ENCODE assay signal across 10 mouse cellular contexts in genomic region chr2:110663329-110663728, GRCm38 (mm10). TPM values are rescaled to one million over a fixed set of nuclear protein-coding genes. Genes with fewer than 3 reads are reported as not detected.
A peak's percentile ranks its signal among the peaks of the same experiment; 100 is the strongest.
DNase-seq lines count a peak whose midpoint lies in the region; ATAC-seq and TF ChIP-seq lines count a peak whose summit lies in the region.
"Had no signal": no experiment of that assay in that cellular context is flagged by ENCODE, and none has a peak within 500 bp of the region (broad histone marks: within the 10 kb centered on the region; RNA-seq: fewer than 3 reads in every experiment).

No protein-coding gene starts in this region.

- no peak for ATAC-seq in Patski

- CTCF ChIA-PET in Patski (lab: Charles Lee): interaction anchor here (1.0 to 1.9 kb wide), 2 partner anchors 9 to 39 kb away, joined by 3 read pairs; no protein-coding TSS in a partner anchor

- POLR2A ChIA-PET in Patski (lab: Charles Lee): no interaction called here

- DNase-seq in cerebellum, postnatal 14 days: peak; percentile 4 to 58
- no peak for DNase-seq in cerebellum, postnatal 25 days
- DNase-seq in left cerebral cortex, adult 11 months (ENCODE audit: low spot score): peak; percentile 62
- no peak for DNase-seq in left cerebral cortex, adult 18-20 months (ENCODE audit: low spot score in 2 of 2)
- peak; percentile 1 for DNase-seq in Patski (ENCODE audit: low read depth, low spot score)
- peak; percentile 45 for DNase-seq in mesoderm, embryonic 11.5 days (ENCODE audit: low read depth, low spot score)
- no peak for DNase-seq in spleen, postnatal 4 days (ENCODE audit: low spot score in 2 of 2)
- no peak for DNase-seq in adrenal gland, adult 18-20 months (ENCODE audit: low spot score in 2 of 2)
- DNase-seq: right cerebral cortex, postnatal 14 days had no signal

- TF ChIP-seq CTCF in Patski (IDR thresholded peaks at IDR 0.05): peak; percentile 34

- in situ Hi-C loops in Patski (cut with MboI; ENCODE audit: low pct_unique_long_range_greater_than_20kb): no loop called here

- peaks cover 17% of the 10 kb centered on the region for H3K27me3 ChIP-seq in Patski
- H3K27me3 ChIP-seq: limb, embryonic 15.5 days had no signal

RNA-seq across cellular contexts. Expression of gene Muc15, which starts 57.8 kb away (rescaled TPM):
- under 1 TPM in 1 of 2 experiments, not detected in 1; 0.30 TPM for total RNA-seq in left cerebral cortex, adult 18-20 months (2021)
- not detected for polyA plus RNA-seq in Patski (2021)
- not detected for total RNA-seq in adrenal gland, adult 18-20 months (2021)

Comparison
In these comparisons a context has a peak if more than half of its experiments do, and no peak if none do; other contexts are left out.
1. DNase-seq: peak in cerebellum, postnatal 14 days (2 of 2), left cerebral cortex, adult 11 months (single experiment), Patski (single experiment) and mesoderm, embryonic 11.5 days (single experiment); none in cerebellum, postnatal 25 days (0 of 2), left cerebral cortex, adult 18-20 months (0 of 2), spleen, postnatal 4 days (0 of 2) and adrenal gland, adult 18-20 months (0 of 2).